Mouse (Mus musculus): ENCODE results near the gene Rarb. TPM values are rescaled to one million over a fixed set of nuclear protein-coding genes. Genes with fewer than 3 reads are reported as not detected.

Gene Rarb
- total RNA-seq, 2 experiments from 2014 or later = 8.7 to 14.8 TPM

DNA sequence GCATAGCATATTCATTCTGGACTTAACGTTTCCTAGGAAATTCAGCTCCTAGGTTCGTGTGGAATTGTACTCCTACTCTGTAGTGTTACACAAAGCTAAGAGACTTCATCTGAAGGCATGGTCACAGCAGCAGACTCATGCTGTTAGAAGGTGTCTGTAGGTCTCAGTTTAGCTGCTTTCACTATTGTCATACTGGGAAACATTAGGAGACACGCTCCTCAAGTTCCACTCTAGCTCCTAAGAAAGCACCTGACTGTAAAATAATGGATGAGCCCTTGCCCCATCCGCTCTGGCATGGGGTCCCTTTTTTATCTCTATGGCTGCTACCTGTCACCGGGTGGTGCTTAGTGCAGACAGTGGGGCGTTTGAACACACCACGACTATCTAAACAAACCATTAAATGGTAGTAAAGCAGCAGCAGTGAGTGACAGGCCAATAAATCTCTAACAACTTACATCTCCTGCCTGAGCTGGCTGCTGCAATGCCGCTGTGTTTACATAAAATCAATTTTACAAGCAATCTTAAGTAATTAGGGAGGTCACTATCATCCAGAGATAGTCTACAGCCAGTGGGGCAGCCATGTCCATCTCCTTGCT, 214.4 kb downstream of the Rarb start:
- DNase-seq (ENCODE audit: extremely low spot score in 1 of 2, low spot score in 2 of 2) = no peak
- intact Hi-C loops (cut with DNase I) = no loop called here

DNA sequence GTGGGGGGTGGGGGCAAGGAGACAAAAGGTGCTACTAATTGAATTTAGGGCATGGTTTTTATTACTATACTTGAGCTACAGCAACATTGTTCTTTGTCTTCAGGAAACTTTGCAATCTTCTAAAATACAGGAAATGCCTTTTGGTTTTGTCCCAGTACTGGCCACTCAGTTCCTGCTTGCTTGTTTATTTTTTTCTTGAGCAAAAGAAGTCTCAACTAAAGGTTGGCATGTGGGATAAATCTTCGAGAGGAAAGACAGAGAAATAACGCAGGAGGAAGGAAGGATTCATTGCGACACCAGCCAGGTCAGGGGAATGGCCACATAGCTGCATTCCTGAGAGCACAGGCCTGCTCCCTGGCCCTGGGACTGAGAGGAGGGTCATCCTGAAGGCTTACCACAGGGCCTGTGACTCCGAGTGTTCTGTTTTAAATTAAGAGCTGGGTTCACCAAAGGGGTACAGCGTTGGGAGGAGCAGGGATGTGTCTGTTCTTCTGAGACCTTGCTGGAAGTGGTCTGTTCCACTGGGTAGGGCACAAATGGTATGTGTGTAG, 215.8 kb downstream of the Rarb start:
- peak in 1 of 2 experiments; percentile 18 for DNase-seq (ENCODE audit: extremely low spot score in 1 of 2, low spot score in 2 of 2)
- intact Hi-C loops (cut with DNase I) = no loop called here

DNA sequence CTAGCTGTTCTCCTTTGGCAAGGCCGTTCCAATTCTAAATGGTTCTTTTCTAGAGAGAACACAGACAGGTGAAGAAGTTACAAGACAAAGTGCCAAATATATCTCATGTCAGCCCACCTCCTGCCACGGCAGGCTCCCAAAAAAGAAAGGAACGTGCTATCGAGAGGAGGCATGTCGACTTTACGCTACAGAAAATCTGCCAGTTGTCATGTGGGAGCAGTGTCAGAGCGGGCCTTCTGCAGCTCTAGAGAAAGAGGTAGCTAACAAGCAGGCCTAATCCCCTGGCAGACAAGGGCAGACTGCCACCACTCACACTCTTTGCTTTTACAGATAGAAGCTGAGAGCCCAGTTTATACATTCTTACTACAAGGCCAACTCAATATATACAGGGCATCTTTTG, 219.7 kb downstream of the Rarb start:
- intact Hi-C loops (cut with DNase I) = no loop called here
- DNase-seq (ENCODE audit: extremely low spot score in 1 of 2, low spot score in 2 of 2) = peak; percentile 27 to 45

DNA sequence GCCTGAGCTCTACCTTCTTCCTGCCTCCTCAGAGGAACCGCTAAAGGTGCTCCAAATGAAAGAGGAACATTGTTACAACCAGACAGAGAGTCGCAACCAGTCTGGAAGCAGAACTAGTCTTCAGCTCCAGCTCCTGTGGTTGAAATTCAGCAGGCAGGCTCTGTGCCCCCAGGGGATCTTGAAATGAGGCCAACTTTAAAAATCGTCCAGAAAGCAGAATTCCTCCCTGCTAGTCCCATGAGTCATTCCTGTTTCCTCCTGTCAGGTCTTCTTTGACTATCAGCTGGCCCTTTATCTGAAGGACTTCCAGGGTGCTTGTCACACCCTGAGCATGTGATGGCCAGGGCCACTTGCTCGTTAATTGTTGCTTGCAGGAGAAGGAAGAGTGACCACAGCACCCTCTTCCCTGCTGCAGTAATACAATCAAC, 220.9 kb downstream of the Rarb start:
- intact Hi-C loops (cut with DNase I) = no loop called here
- DNase-seq (ENCODE audit: extremely low spot score in 1 of 2, low spot score in 2 of 2) = peak; percentile 20 to 48

DNA sequence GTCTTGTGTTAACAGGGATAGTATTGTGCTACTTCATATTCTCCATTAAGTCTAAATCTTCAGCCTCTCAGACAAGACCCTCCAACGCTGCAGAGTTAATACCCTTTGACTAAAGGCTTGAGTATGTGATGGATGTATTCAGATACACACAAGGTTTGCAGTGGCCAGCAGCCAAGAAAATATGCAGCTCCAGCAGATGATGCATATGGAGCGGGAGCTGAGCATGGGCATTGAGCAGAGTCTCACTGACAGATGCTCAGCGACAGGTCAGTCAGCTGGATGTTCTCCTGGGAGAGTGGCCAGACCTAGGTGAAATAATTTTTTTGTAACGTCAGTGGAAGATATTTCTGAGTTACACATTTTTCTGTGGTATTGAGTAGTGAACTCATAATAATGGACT, 229.8 kb downstream of the Rarb start:
- no peak for DNase-seq (ENCODE audit: extremely low spot score in 1 of 2, low spot score in 2 of 2)
- intact Hi-C loops (cut with DNase I) = no loop called here

DNA sequence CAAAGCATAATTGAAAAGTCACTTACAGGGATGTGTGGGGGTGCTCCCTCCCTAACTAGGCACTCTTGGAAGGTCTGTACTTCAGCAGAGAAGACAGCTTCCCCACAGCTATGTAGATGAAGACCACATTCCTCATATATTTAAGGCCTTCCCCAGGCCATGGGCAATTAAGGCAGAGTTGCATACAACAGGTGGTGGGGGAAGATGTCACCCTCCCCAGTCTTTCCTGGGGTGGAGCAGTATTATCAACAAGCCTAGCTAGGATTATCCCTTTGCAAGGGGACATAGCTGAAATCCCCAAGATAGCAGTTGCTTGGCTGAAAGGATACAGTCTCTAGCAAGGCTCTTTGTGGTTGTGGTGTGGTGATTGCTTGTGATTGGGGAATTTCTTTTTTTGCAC, 240.9 kb downstream of the Rarb start:
- DNase-seq (ENCODE audit: extremely low spot score in 1 of 2, low spot score in 2 of 2) = no peak
- intact Hi-C loops (cut with DNase I) = loop anchor here (10.0 kb wide), 1 partner anchor 143 kb away; no protein-coding TSS in a partner anchor

DNA sequence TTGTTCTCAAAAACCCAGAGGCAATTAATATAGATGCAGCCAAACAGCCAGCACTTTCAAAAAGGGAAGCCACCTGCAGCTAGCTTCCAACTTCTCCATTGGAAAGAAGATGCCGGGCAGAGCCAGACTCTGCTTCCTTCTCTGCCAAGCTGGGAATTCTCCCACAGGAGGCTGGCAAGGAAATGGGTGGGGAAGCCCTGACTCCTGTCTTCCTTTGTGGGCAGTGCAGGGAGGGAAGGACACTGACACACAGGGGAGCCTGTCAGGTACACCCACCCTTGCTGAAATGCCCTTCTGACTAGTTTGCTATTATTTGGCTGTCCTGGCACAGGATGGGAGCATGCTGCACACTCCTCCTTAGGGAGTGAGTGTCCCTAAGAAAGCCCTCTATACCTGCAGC, 241.9 kb downstream of the Rarb start:
- no peak for DNase-seq (ENCODE audit: extremely low spot score in 1 of 2, low spot score in 2 of 2)
- intact Hi-C loops (cut with DNase I) = loop anchor here (10.0 kb wide), 1 partner anchor 142 kb away; no protein-coding TSS in a partner anchor

DNA sequence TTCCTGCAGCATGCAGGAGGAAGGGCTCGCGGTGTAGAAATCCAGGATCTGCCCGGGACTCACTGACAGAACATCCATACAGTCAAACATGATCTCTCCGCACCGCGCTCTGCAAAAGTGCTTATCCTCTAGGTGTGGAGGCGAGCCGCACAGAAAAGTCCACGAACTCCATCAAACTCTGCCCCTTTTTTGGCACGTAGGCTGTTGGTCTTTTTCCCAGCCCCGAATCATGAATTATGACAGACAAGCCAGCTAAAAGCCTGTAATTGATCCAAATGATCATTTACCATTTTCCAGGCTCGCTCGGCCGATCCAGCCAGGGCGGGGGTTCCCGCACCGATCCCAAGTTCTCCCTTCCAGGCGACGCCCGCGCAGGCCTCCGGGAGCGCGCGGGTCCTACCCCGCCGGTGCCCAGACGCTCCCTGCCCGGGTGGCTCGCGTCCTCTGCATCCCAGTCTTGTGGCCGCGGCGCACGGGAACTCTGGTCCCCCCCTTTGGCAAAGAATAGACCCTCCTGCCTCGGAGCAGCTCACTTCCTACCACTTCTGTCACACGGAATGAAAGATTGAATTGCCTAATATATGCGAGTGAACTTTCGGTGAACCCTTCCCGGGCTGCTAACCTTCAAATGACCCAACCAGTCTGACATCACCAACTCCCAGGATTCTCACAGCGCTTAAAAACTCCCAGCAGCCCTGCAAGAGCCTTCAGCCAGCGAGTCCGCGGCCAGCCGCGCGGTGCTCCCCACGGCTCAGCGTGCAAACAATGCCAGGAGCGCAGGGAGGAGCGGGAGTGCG, 243.8 kb downstream of the Rarb start:
- DNase-seq (ENCODE audit: extremely low spot score in 1 of 2, low spot score in 2 of 2) = peak; percentile 60 to 81
- intact Hi-C loops (cut with DNase I) = loop anchor here (10.0 kb wide), 1 partner anchor 140 kb away; no protein-coding TSS in a partner anchor

DNA sequence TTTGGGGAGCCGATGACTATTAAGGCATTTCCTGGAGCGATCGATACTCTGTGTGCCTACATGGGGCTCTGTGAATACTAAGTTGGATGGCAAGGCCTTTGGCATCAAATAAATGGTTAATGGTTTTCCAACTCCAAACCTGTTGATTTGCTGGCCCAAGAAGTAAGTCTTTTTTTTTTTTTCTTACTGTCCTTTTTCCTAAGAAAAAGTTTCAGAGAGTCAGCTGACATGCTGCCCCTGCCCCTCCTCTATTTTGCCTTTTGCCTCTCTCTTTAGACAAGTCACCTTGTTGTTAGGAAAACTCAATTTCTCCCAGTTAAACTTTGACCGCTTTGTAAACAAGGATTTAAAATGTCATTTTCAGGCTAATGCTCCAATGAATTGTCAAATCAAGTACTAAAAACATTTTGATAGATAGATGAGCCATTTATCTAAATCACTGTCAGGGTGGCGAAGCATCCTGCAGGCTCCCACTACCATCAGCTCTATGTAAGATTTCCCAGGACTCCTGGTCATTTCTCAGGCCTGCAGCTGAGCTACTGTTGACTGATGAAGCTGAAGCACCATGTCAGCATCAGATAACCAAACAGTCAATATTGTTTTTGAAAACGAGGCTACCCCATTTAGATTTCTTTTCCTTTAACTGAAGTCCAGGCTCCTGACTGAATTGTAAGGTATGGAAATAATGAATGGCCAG, 245.3 kb downstream of the Rarb start:
- no peak for DNase-seq (ENCODE audit: extremely low spot score in 1 of 2, low spot score in 2 of 2)
- intact Hi-C loops (cut with DNase I) = loop anchor here (10.0 kb wide), 1 partner anchor 139 kb away; no protein-coding TSS in a partner anchor

DNA sequence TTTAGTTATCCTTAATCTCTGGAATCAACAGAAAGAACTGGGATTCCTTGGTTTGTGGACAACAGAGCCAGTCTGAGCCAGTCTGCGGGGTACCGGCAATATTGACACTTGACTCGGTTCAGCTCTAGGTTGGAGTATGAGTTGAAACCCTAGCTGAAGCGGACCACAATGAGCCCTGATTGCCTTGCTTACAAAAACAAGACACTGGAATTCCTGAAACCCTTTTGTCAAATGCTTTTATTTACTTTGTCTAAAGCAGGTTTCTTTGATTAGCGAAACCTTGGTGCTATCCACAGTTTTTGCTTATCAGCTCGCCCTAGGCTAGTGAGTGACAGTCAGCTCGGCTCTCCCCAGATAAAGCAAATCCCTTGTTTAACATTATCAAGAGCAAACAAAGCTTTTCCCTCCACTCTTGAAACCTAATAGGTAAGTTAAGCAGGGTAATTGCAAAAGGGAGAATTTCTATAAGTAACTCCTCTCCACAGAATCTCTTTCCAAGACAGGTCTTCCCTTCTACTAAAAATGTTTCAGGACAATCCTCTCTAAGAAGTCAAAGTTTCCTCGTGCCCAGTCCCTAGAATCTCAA, 246.1 kb downstream of the Rarb start:
- intact Hi-C loops (cut with DNase I) = loop anchor here (10.0 kb wide), 1 partner anchor 138 kb away; no protein-coding TSS in a partner anchor
- DNase-seq (ENCODE audit: extremely low spot score in 1 of 2, low spot score in 2 of 2) = no peak

DNA sequence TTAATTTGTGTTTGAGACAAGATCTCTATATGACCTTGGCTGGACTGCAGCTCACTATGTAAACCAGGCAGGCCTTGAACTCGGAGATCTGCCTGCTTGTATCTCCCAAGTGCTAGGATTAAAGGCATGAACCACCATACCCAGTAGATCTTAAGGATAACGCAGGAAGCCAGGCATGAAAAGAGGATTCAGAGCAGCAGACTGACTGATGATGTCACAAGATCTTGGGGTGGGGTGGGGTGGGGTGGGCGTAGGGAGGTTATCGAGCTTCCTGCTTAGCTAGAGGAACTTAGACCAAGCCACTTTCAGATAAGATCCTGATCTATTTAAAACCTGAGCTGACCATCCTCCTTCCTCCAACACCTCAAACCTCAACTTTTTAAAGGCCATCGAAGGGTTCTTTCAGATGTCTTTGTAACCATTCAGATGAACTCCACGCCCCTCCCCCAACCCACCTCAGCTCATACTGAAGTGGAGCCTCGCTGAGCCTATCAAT, 249.4 kb downstream of the Rarb start:
- no peak for DNase-seq (ENCODE audit: extremely low spot score in 1 of 2, low spot score in 2 of 2)
- intact Hi-C loops (cut with DNase I) = loop anchor here (10.0 kb wide), 1 partner anchor 135 kb away; no protein-coding TSS in a partner anchor

DNA sequence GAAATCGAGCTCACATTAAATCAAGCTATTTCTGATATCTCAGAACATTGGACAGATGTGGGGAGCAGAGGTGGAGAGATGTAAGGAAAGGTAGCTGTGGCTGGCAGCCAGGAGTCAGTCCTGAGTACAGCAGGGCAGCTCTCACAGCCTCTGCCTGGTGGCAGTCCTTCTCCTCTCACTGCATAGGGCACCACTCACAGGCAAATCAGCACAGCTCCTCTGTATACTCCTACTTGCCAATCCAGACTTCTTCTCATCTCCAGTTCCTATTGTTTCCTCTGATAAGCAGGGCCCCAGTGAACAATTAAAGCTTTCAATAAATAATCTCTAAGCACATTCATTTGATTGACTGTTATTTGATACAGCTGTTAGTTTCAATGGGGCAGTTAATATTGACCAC, 252.0 kb downstream of the Rarb start:
- no peak for DNase-seq (ENCODE audit: extremely low spot score in 1 of 2, low spot score in 2 of 2)
- intact Hi-C loops (cut with DNase I) = no loop called here

DNA sequence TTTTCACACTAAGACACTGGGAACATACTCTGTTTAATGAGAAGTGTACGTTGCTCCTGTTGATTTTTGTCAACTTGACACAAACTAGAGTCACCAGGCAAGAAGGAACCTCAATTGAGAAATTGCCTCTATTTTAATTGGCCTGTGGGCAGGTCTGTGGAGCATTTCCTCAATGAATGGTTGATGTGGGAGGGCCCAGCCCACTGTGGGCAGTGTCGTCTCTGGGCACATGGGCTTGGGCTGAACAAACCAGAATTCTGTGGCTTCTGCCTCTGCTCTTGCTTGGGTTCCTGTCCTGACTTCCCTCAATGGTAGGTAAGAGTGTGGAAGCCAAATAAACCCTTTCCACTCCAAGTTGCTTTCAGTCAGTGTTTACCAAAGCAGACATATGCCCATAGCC, 255.0 kb downstream of the Rarb start:
- no peak for DNase-seq (ENCODE audit: extremely low spot score in 1 of 2, low spot score in 2 of 2)
- intact Hi-C loops (cut with DNase I) = no loop called here

DNA sequence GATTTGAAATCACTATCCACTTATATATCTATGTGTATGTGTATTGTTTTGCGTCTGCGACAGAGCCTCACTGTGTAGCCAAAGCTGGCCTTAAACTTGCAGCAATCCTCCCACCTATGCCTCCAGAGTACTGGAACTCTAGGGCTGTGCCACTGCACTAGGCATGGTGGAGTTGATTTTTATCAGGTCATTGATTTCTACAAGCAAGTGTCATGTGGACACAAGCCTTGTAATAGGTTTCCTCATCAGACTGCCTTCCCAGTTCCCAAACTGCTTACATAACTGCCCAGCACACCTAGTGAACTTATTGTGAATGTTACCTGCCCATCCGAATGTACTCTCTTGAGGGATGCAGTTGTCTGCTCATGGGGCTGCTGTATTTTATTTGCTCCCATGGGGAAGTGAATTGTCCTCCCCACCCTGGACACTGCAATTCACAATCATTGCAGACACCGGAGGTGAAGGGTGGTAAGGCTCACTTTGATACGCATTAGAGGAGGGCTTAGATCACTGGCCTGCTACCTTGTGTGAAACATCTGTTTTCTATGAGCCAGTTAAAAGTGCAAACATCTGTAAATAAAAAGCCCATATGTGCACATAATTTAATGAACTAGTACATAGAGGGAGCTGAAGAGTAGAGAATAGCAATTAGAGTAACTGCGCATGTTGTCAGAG, 257.3 kb downstream of the Rarb start:
- intact Hi-C loops (cut with DNase I) = no loop called here
- DNase-seq (ENCODE audit: extremely low spot score in 1 of 2, low spot score in 2 of 2) = no peak

DNA sequence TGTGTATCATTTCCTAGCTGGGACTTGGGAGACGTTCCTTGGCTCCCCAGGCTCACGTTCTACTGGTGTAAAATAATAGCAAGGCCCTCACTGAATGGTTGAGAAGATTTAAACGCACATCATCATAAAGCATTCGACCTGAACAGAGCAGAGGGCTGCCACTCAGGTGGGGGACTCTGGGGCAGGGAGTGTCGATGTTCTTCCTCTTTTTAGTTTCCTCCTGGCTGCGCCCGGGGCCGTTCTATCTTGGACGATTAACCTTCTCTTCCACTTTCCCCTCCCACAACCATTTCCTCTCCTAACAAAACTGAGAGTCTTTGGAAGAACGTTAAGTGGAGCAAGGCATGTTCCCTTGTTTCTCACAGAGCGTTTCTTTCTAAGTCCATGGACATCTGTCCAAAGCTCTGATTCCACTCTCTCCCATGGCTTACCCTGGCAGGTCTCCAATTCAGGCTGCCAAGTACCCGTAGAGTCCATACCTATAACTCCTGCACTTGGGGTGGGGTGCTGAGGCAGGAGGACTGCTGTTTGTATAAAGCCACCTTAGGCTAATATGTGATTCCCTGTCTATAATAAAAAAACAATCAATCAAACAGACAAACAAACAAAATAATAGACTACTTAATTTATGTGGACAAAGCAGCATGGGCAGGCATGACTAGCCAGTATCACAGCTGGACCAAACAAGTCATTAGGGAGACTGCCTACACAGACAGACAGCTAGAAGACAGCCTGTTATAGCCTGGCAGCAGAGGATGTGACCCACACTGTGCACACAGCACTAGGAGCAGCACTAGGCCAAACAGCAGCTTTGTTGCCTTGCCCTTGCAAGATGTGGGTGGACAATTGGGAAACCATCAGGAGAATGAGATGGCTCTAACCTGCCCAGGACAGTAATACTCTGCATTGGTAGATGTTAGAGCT, 259.4 kb downstream of the Rarb start:
- DNase-seq (ENCODE audit: extremely low spot score in 1 of 2, low spot score in 2 of 2) = peak in 1 of 2 experiments; percentile 39
- intact Hi-C loops (cut with DNase I) = no loop called here

DNA sequence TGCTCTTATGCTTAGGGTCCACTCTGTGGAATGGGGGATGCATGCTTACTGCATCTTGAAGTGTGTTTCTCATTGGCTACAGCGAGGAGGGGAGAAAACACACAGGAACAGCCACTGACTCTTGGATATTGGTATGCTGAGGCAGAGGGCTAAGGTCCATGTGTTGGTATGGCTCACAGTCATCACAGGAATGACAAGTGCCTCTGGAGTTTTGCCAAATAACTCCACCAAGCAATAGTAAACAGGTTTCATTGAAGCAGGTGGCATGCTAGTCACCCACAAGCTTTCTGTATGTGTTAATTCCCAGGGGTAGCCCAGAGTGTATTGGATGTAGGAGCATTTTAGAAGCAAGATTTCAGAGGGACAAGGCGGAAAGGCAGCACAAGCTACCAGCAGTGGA, 260.9 kb downstream of the Rarb start:
- no peak for DNase-seq (ENCODE audit: extremely low spot score in 1 of 2, low spot score in 2 of 2)
- intact Hi-C loops (cut with DNase I) = no loop called here
